Mouse (Mus musculus) layer of hippocampus, adult 11-12 months (tissue): ENCODE measurements around the gene AC192777.2.
"Not testable (repeated sequence)": the region's sequence is repeated elsewhere in the genome, so short reads cannot be mapped to it uniquely, and the experiment has no call there.

ENCODE experiments used
- DNase-seq: peaks from one replicate; pipeline ENCODE4 v3.0.0; 2022; ENCODE audit warnings: low spot score

AC192777.2 gene

DNA sequence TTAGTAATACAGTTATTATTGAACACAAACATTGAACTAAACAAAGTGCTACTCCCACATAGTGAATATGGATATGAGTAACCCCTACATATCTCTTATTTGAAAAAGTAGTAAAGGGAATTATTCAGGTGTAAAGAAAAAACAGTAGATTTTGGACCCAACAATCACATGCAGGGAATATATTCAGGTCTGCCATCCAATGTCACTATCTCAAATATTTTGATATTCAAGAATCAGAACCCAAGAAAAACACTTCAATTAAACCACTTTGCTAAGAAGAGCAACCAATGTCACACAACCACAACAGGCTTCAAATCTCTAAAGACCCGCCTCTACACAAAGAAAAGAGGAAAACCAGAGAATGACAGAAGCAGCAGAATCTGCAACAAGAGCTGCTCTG, at the start of gene AC192777.2:
AC192777.2 (plus strand) TSS at position 301 of the 400 bp plus-strand sequence.
- DNase-seq: not testable (repeated sequence)

DNA sequence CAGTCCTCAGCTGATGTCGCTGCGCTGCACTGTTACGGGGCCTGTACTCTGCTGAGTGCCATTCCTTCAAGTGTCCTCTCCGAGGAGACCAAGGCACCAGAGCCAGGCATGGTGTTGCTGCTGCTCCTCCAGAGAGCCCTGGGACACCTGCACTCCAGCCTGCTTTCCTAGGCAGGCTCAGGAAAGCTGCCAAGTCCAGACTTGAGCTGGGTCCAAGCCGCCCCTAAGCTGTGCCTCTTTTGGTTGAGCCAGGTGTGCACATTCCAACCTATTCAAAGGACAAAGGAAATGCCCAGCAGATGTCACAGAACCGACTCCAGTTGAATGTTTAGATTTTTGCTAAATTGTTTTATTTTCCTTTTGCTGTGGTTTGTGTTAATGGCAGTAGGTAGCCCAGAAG, 20.9 kb downstream of the AC192777.2 start:
- DNase-seq: not testable (repeated sequence)

DNA sequence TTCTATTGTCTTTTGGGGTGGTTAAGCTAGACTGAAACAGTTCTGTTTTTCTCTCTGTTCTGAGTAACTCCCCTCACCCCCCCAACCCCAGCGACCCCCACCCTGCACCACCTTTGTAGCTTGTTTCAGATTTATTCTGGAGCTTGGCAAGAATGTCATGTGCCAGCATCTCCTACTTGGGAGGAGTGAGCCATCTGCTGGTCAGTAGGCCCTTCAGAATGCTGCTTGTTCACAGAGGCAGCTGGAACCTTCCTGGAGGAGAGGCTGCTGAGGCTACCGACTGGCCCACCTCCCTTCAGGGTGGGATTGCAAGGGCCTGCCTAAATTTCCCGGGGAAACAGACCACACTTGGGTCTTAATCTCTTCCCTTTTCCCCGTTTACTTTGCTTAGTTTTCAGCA, 21.6 kb downstream of the AC192777.2 start:
- DNase-seq: not testable (repeated sequence)
